Comparison of ENCODE assay signal across 22 mouse cellular contexts in the genomic region with DNA sequence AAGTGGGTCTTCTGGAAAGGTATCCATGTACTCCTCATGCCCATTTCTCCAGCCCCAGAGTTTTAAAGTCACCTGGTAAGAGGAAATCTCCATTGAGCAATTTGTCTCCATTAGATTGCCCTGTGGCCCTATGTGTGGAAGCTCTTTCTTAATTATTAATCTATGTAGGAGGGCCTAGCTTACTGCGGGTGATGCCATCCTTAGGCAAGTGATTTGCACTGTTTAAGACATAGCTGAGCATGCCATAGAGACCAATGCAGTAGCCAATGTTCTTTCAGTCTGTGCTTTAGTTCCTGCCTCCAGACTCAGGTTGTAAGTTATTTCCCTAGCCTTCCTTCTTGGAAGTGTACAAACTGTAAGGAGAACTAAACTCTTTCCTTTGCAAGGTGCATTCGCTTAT.
DNase-seq lines count a peak whose midpoint lies in the region; ATAC-seq and TF ChIP-seq lines count a peak whose summit lies in the region.
"Had no signal": no experiment of that assay in that cellular context is flagged by ENCODE, and none has a peak within 500 bp of the region (broad histone marks: within the 10 kb centered on the region; RNA-seq: fewer than 3 reads in every experiment).

No protein-coding gene starts in this region.

- no peaks in the 10 kb centered on the region for H3K36me3 ChIP-seq in kidney, postnatal 0 days (ENCODE audit: insufficient read depth, low read length)
- no peaks in the 10 kb centered on the region for H3K36me3 ChIP-seq in kidney, embryonic 14.5 days (ENCODE audit: control insufficient read depth, insufficient read depth, low read length)
- no peaks in the 10 kb centered on the region for H3K36me3 ChIP-seq in midbrain, embryonic 14.5 days (ENCODE audit: control insufficient read depth, insufficient read depth, low read length)
- H3K36me3 ChIP-seq: G1E had no signal

- H3K9me3 ChIP-seq in kidney, postnatal 0 days (replicated peaks; ENCODE audit: low read length) = no peaks in the 10 kb centered on the region
- no peaks in the 10 kb centered on the region for H3K9me3 ChIP-seq in kidney, embryonic 14.5 days (ENCODE audit: control insufficient read depth, low read length)
- H3K9me3 ChIP-seq in midbrain, embryonic 14.5 days (ENCODE audit: control insufficient read depth, low read length) = no peaks in the 10 kb centered on the region

- peak; percentile 1 for DNase-seq in kidney, adult 9 months
- no peak for DNase-seq in kidney, adult 11 months
- peak; percentile 1 for DNase-seq in kidney, postnatal 0 days (ENCODE audit: low spot score)
- DNase-seq in fat pad, adult 2 months (ENCODE audit: extremely low read depth, low read depth, low spot score) = peak; percentile 68
- peak; percentile 51 for DNase-seq in gonadal fat pad, adult 2 months (ENCODE audit: low read depth)
- no peak for DNase-seq in midbrain, embryonic 14.5 days
- no peak for DNase-seq in frontal cortex, adult 2 months (ENCODE audit: extremely low spot score in 1 of 2, low spot score in 1 of 2)
- DNase-seq: adrenal gland, adult 2 months; adrenal gland, adult 8-10 months; adrenal gland, postnatal 10 days; adrenal gland, postnatal 14 days; adrenal gland, postnatal 25 days; adrenal gland, postnatal 36 days; B cell, adult 2 months; cerebellum, adult 11 months; cerebellum, adult 11-12 months had no signal

- no peak overlapping the region for H3K27ac ChIP-seq in kidney, postnatal 0 days
- no peak overlapping the region for H3K27ac ChIP-seq in kidney, embryonic 14.5 days (ENCODE audit: low read depth, low read length)
- no peak overlapping the region for H3K27ac ChIP-seq in midbrain, embryonic 14.5 days (replicated peaks; ENCODE audit: low read depth, low read length)

- H3K9ac ChIP-seq in kidney, postnatal 0 days (ENCODE audit: low read depth, low read length) = no peak overlapping the region
- H3K9ac ChIP-seq in kidney, embryonic 14.5 days (ENCODE audit: low read depth, low read length) = no peak overlapping the region
- no peak overlapping the region for H3K9ac ChIP-seq in midbrain, embryonic 14.5 days (replicated peaks; ENCODE audit: low read length)

- no peak overlapping the region for H3K4me3 ChIP-seq in kidney, postnatal 0 days (replicated peaks; ENCODE audit: low read depth, low read length)
- no peak overlapping the region for H3K4me3 ChIP-seq in kidney, embryonic 14.5 days (ENCODE audit: low read length)
- H3K4me3 ChIP-seq in midbrain, embryonic 14.5 days (replicated peaks; ENCODE audit: low read depth, low read length) = no peak overlapping the region

- H3K27me3 ChIP-seq in kidney, postnatal 0 days (ENCODE audit: insufficient read depth, low read length) = no peaks in the 10 kb centered on the region
- no peaks in the 10 kb centered on the region for H3K27me3 ChIP-seq in kidney, embryonic 14.5 days (ENCODE audit: control insufficient read depth, insufficient read depth, low read length)
- no peaks in the 10 kb centered on the region for H3K27me3 ChIP-seq in midbrain, embryonic 14.5 days (ENCODE audit: control insufficient read depth, insufficient read depth, low read length)
- H3K27me3 ChIP-seq: CH12.LX, Patski had no signal

- no peak overlapping the region for H3K4me2 ChIP-seq in kidney, postnatal 0 days (ENCODE audit: low read length)
- no peak overlapping the region for H3K4me2 ChIP-seq in kidney, embryonic 14.5 days (replicated peaks; ENCODE audit: low read depth, low read length)
- H3K4me2 ChIP-seq in midbrain, embryonic 14.5 days (ENCODE audit: low read length) = no peak overlapping the region

- no peak for ATAC-seq in kidney, postnatal 0 days (replicated peaks; ENCODE audit: low FRiP score, low read depth)
- no peak for ATAC-seq in kidney, embryonic 14.5 days (ENCODE audit: low FRiP score, low TSS enrichment)
- no peak for ATAC-seq in midbrain, embryonic 14.5 days (ENCODE audit: low FRiP score, low TSS enrichment)
- ATAC-seq: activated CD4-positive, CD25-positive, alpha-beta regulatory T cell, adult 4 months; CD4-positive, CD25-positive, alpha-beta regulatory T cell, adult 4 months; Patski had no signal

- H3K4me1 ChIP-seq in kidney, postnatal 0 days (replicated peaks; ENCODE audit: insufficient read depth, low read length) = no peaks in the 10 kb centered on the region
- no peaks in the 10 kb centered on the region for H3K4me1 ChIP-seq in kidney, embryonic 14.5 days (ENCODE audit: control insufficient read depth, insufficient read depth, low read length)
- H3K4me1 ChIP-seq in midbrain, embryonic 14.5 days (ENCODE audit: control insufficient read depth, insufficient read depth, low read length) = no peaks in the 10 kb centered on the region

- WGBS in kidney, postnatal 0 days = 87% methylated on average over 2 of the region's 2 CpGs
- 98% methylated on average over 2 of the region's 2 CpGs for WGBS in kidney, embryonic 14.5 days
- WGBS in midbrain, embryonic 14.5 days = 95% methylated on average over 2 of the region's 2 CpGs

- TF ChIP-seq CTCF in kidney, postnatal 0 days (IDR thresholded peaks at IDR 0.05; ENCODE audit: low read depth) = no peak

Comparison
In these comparisons a context has a peak if more than half of its experiments do, and no peak if none do; other contexts are left out.
1. DNase-seq: peak in kidney, adult 9 months (single experiment), kidney, postnatal 0 days (single experiment), fat pad, adult 2 months (single experiment) and gonadal fat pad, adult 2 months (single experiment); none in kidney, adult 11 months (single experiment), midbrain, embryonic 14.5 days (single experiment) and frontal cortex, adult 2 months (0 of 2).